Mouse (Mus musculus): ENCODE measurements around the gene Serpine3.
"Not testable (repeated sequence)": the region's sequence is repeated elsewhere in the genome, so short reads cannot be mapped to it uniquely, and the experiment has no call there.

The Serpine3 gene

GRCm38 (mm10) chr14:62663367-62663766 lies at the start of gene Serpine3:
TSS of gene Serpine3 (plus strand) at chr14:62663667.
- DNase-seq (ENCODE audit: low read depth, low spot score) = no peak

GRCm38 (mm10) chr14:62622393-62622792 lies 41.1 kb upstream of the Serpine3 start:
- DNase-seq (ENCODE audit: low read depth, low spot score) = no peak

- no peak for DNase-seq (ENCODE audit: low read depth, low spot score)
Observed at GRCm38 (mm10) chr14:62627951-62628350, 35.5 kb upstream of the Serpine3 start.

GRCm38 (mm10) chr14:62637436-62638344 lies 25.8 kb upstream of the Serpine3 start:
- DNase-seq (ENCODE audit: low read depth, low spot score) = peak; percentile 69

- no peak for DNase-seq (ENCODE audit: low read depth, low spot score)
Observed at GRCm38 (mm10) chr14:62638345-62638702, 25.1 kb upstream of the Serpine3 start.

- DNase-seq (ENCODE audit: low read depth, low spot score) = no peak
Observed at GRCm38 (mm10) chr14:62639111-62639510, 24.4 kb upstream of the Serpine3 start.

GRCm38 (mm10) chr14:62639551-62639950 lies 23.9 kb upstream of the Serpine3 start:
- no peak for DNase-seq (ENCODE audit: low read depth, low spot score)

- no peak for DNase-seq (ENCODE audit: low read depth, low spot score)
Observed at GRCm38 (mm10) chr14:62640396-62640795, 23.1 kb upstream of the Serpine3 start.

- DNase-seq (ENCODE audit: low read depth, low spot score) = not testable (repeated sequence)
Observed at GRCm38 (mm10) chr14:62642368-62642767, 21.1 kb upstream of the Serpine3 start.

GRCm38 (mm10) chr14:62648405-62648804 lies 15.1 kb upstream of the Serpine3 start:
- no peak for DNase-seq (ENCODE audit: low read depth, low spot score)

- no peak for DNase-seq (ENCODE audit: low read depth, low spot score)
Observed at GRCm38 (mm10) chr14:62650376-62650775, 13.1 kb upstream of the Serpine3 start.

- no peak for DNase-seq (ENCODE audit: low read depth, low spot score)
Observed at GRCm38 (mm10) chr14:62651771-62652170, 11.7 kb upstream of the Serpine3 start.

- DNase-seq (ENCODE audit: low read depth, low spot score) = no peak
Observed at GRCm38 (mm10) chr14:62655996-62656395, 7.5 kb upstream of the Serpine3 start.

- no peak for DNase-seq (ENCODE audit: low read depth, low spot score)
Observed at GRCm38 (mm10) chr14:62657469-62657868, 6.0 kb upstream of the Serpine3 start.

- DNase-seq (ENCODE audit: low read depth, low spot score) = no peak
Observed at GRCm38 (mm10) chr14:62662381-62662780, 1.1 kb upstream of the Serpine3 start.

GRCm38 (mm10) chr14:62664976-62665673 lies 1.7 kb downstream of the Serpine3 start:
- no peak for DNase-seq (ENCODE audit: low read depth, low spot score)

GRCm38 (mm10) chr14:62673646-62674045 lies 10.2 kb downstream of the Serpine3 start:
- no peak for DNase-seq (ENCODE audit: low read depth, low spot score)

- no peak for DNase-seq (ENCODE audit: low read depth, low spot score)
Observed at GRCm38 (mm10) chr14:62718161-62718560, 54.7 kb downstream of the Serpine3 start.

- DNase-seq (ENCODE audit: low read depth, low spot score) = no peak
Observed at GRCm38 (mm10) chr14:62721625-62722024, 58.2 kb downstream of the Serpine3 start.

- DNase-seq (ENCODE audit: low read depth, low spot score) = no peak
Observed at GRCm38 (mm10) chr14:62724560-62724959, 61.1 kb downstream of the Serpine3 start.

GRCm38 (mm10) chr14:62731902-62732301 lies 68.4 kb downstream of the Serpine3 start:
- DNase-seq (ENCODE audit: low read depth, low spot score) = no peak

GRCm38 (mm10) chr14:62733666-62734065 lies 70.2 kb downstream of the Serpine3 start:
- DNase-seq (ENCODE audit: low read depth, low spot score) = no peak

- DNase-seq (ENCODE audit: low read depth, low spot score) = no peak
Observed at GRCm38 (mm10) chr14:62735646-62736045, 72.2 kb downstream of the Serpine3 start.

Measured in mesoderm, embryonic 11.5 days (tissue).